Mouse (Mus musculus) kidney, postnatal 25 days (tissue): ENCODE results near the gene Phc2.
"Not testable (repeated sequence)": the region's sequence is repeated elsewhere in the genome, so short reads cannot be mapped to it uniquely, and the experiment has no call there.

ENCODE experiments used
- DNase-seq, 2 experiments: peaks; one replicate each; pipeline ENCODE4 v3.0.0; 2021; ENCODE audit warnings: mixed read lengths in 2 of 2

The Phc2 gene

GRCm38 (mm10) chr4:128646762-128647161, 7.7 kb upstream of the Phc2 start:
- no peak for DNase-seq

- peak; percentile 65 to 85 for DNase-seq
Observed at GRCm38 (mm10) chr4:128648567-128649255, 5.8 kb upstream of the Phc2 start.

- DNase-seq: no peak
Observed at GRCm38 (mm10) chr4:128651530-128651929, 3.0 kb upstream of the Phc2 start.

- no peak for DNase-seq
Observed at GRCm38 (mm10) chr4:128652584-128653298, 1.8 kb upstream of the Phc2 start.

GRCm38 (mm10) chr4:128655446-128655845, 944 bp downstream of the Phc2 start:
- no peak for DNase-seq

GRCm38 (mm10) chr4:128660196-128660595, 5.7 kb downstream of the Phc2 start:
- no peak for DNase-seq

GRCm38 (mm10) chr4:128661063-128661462, 6.6 kb downstream of the Phc2 start:
- no peak for DNase-seq

- DNase-seq: no peak
Observed at GRCm38 (mm10) chr4:128664002-128664401, 9.5 kb downstream of the Phc2 start.

- not testable (repeated sequence) for DNase-seq
Observed at GRCm38 (mm10) chr4:128666362-128666761, 11.9 kb downstream of the Phc2 start.

GRCm38 (mm10) chr4:128667195-128667594, 12.7 kb downstream of the Phc2 start:
- DNase-seq: not testable (repeated sequence)

- no peak for DNase-seq
Observed at GRCm38 (mm10) chr4:128669229-128669628, 14.7 kb downstream of the Phc2 start.

- DNase-seq: peak; percentile 51 to 57
Observed at GRCm38 (mm10) chr4:128670566-128671191, 16.2 kb downstream of the Phc2 start.

GRCm38 (mm10) chr4:128672494-128672893, 18.0 kb downstream of the Phc2 start:
- no peak for DNase-seq

- no peak for DNase-seq
Observed at GRCm38 (mm10) chr4:128678564-128679217, 24.2 kb downstream of the Phc2 start.

GRCm38 (mm10) chr4:128681126-128681525, 26.6 kb downstream of the Phc2 start:
- DNase-seq: peak; percentile 64 to 72

GRCm38 (mm10) chr4:128682281-128682680, 27.8 kb downstream of the Phc2 start:
- DNase-seq: no peak

- DNase-seq: no peak
Observed at GRCm38 (mm10) chr4:128683706-128684105, 29.2 kb downstream of the Phc2 start.

- no peak for DNase-seq
Observed at GRCm38 (mm10) chr4:128684108-128684507, 29.6 kb downstream of the Phc2 start.

- no peak for DNase-seq
Observed at GRCm38 (mm10) chr4:128688513-128688913, 34.0 kb downstream of the Phc2 start.

GRCm38 (mm10) chr4:128688976-128689375, 34.5 kb downstream of the Phc2 start:
- DNase-seq: no peak

- DNase-seq: no peak
Observed at GRCm38 (mm10) chr4:128689739-128690304, 35.3 kb downstream of the Phc2 start.

- no peak for DNase-seq
Observed at GRCm38 (mm10) chr4:128691195-128691594, 36.7 kb downstream of the Phc2 start.
